8 mouse cellular contexts compared by ENCODE assay signal in genomic region chr11:69990850-69991691, GRCm38 (mm10). TPM values are rescaled to one million over a fixed set of nuclear protein-coding genes. Genes with fewer than 3 reads are reported as not detected.
DNase-seq lines count a peak whose midpoint lies in the region; ATAC-seq lines count a peak whose summit lies in the region.

TSS of gene Gabarap (plus strand) at chr11:69991143.

- peak; percentile 98 for DNase-seq in adipocyte (ENCODE audit: low spot score)
- DNase-seq in embryo, embryonic 10 days (ENCODE audit: low spot score) = peak; percentile 98
- DNase-seq in gastrocnemius, postnatal 10 days = peak; percentile 94
- peak; percentile 99 for DNase-seq in induced T-regulatory cell, adult 2 months (ENCODE audit: low read depth)
- DNase-seq in left cerebral cortex, adult 9 months (ENCODE audit: low spot score in 2 of 2) = peak; percentile 86 to 97
- peak; percentile 96 for DNase-seq in right cerebral cortex, postnatal 14 days
- peak; percentile 94 to 96 for DNase-seq in urinary bladder, postnatal 36 days (ENCODE audit: low spot score in 2 of 2)

- ATAC-seq in megakaryocyte progenitor cell, adult 5-6 weeks (replicated peaks; ENCODE audit: poor library complexity) = peak; percentile 75

RNA-seq across cellular contexts. Expression of gene Gabarap, which starts in this region (rescaled TPM):
- total RNA-seq in gastrocnemius, postnatal 10 days (2021) = 100 to 1,000 TPM; 195 to 228 TPM
- total RNA-seq in megakaryocyte progenitor cell, adult 5-6 weeks (2015) = 387 and 444 TPM in 2 replicates
- 242 and 274 TPM in 2 replicates for total RNA-seq in megakaryocyte progenitor cell, adult 5-6 weeks (2017)

Comparison
In these comparisons a context has a peak if more than half of its experiments do, and no peak if none do; other contexts are left out.
1. Peak in every context shown above with its lines: DNase-seq and ATAC-seq.